Mouse (Mus musculus): Measurements from ENCODE around the gene Icam1. TPM values are rescaled to one million over a fixed set of nuclear protein-coding genes. Genes with fewer than 3 reads are reported as not detected.

The Icam1 gene
- total and polyA plus RNA-seq, 3 experiments, result 70.6 to 202 (median 102) TPM

DNA sequence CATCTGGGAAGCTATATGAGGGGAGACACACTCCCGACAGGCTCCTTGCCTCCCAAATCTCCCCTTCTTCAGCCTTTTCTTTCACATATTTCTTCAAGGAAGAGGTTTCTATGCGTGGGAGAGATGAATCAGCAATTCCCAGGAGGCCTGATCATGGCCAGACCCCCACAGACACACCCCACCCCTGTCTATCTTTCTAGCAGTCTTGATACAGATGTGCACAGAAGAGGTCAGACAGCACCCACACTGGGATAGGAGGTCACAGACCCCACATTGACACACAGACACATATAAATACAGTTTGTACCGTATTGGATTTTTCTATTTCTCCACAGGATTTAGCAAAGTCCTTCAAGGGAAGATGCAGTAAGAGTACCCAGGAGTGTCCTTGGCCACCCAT lies 49.8 kb upstream of the Icam1 start:
- H3K27ac ChIP-seq (ENCODE audit: insufficient read depth, low read depth), result no peak overlapping the region
- no peak for DNase-seq (ENCODE audit: extremely low read depth)
- TF ChIP-seq BHLHE40 (IDR thresholded peaks at IDR 0.05; ENCODE audit: low read depth, low read length), result no peak
- no peak for TF ChIP-seq CHD2 (IDR thresholded peaks at IDR 0.05; ENCODE audit: low read length)
- TF ChIP-seq MYC (IDR thresholded peaks at IDR 0.05; ENCODE audit: low read depth, low read length), result no peak
- TF ChIP-seq MAZ (IDR thresholded peaks at IDR 0.05; ENCODE audit: low read depth, low read length), result no peak
- TF ChIP-seq UBTF (IDR thresholded peaks at IDR 0.05; ENCODE audit: low read depth, low read length), result no peak

DNA sequence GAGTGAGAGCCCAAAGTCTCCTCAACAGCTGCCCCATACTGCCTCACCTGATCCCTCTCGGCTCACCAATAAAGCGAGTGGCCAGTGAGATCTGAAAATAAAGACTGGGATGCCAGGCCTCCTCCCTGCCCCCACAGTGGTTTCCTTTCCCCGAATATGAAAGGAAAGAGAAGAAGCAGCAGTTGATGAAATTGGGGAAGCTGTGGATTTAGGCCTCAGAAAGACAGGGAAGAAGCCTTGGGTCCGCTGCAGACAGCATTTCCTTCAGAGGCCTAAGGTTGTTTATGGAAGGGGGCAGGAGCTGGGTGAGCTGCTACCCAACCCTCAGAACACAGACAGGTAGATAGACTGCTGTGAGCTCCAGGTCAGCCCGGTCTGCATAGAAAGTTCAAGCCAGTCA lies 49.0 kb upstream of the Icam1 start:
- Histone ChIP-seq H3K9me3 (replicated peaks; ENCODE audit: low read length) (no peaks in the 10 kb centered on the region), H3K79me2 (replicated peaks; ENCODE audit: control insufficient read depth, extremely low read depth, insufficient read depth, poor library complexity, severe bottlenecking) (no peaks in the 10 kb centered on the region), H3K36me3 (replicated peaks in 1 of 2; ENCODE audit: control insufficient read depth in 1 of 2, insufficient read depth in 1 of 2, low read length in 1 of 2) (peaks cover 7 to 30% of the 10 kb centered on the region in 2 experiments), H3K4me3 (replicated peaks in 1 of 3; ENCODE audit: low read depth in 2 of 3, low read length in 2 of 3, poor library complexity in 1 of 3) (no peak overlapping the region), H3K27me3 (replicated peaks) (no peaks in the 10 kb centered on the region), H3K4me2 (ENCODE audit: insufficient read depth, low read depth, poor library complexity, severe bottlenecking) (no peak overlapping the region), H3K27ac (ENCODE audit: insufficient read depth, low read depth) (no peak overlapping the region), H3K4me1 (ENCODE audit: control insufficient read depth in 1 of 2, insufficient read depth in 2 of 2) (no peaks in the 10 kb centered on the region), H3K9ac (ENCODE audit: insufficient read depth, low read depth) (no peak overlapping the region)
- in situ Hi-C loops (cut with MboI; ENCODE audit: low pct_ligation_motif_present, low pct_unique_long_range_greater_than_20kb, low sequenced_read_pairs) (no loop called here), dilution Hi-C loops (cut with MboI; ENCODE audit: extremely low pct_ligation_motif_present, extremely low pct_unique_long_range_greater_than_20kb, low sequenced_read_pairs) (no loop called here)
- TF ChIP-seq ELF1 (IDR thresholded peaks at IDR 0.05; ENCODE audit: low read depth, low read length) (no peak), ZKSCAN1 (IDR thresholded peaks at IDR 0.05; ENCODE audit: borderline replicate concordance, low read depth, low read length) (no peak), ZC3H11A (IDR thresholded peaks at IDR 0.05; ENCODE audit: low read depth, low read length) (no peak), GABPA (IDR thresholded peaks at IDR 0.05; ENCODE audit: insufficient replicate concordance, low read depth, low read length) (no peak), MAX (IDR thresholded peaks at IDR 0.05; ENCODE audit: low read length) (no peak), ETS1 (conservative IDR thresholded peaks at IDR 0.05; ENCODE audit: low read depth, low read length) (no peak), CHD2 (IDR thresholded peaks at IDR 0.05; ENCODE audit: low read length) (no peak), SMC3 (IDR thresholded peaks at IDR 0.05; ENCODE audit: low read depth, low read length) (no peak), TBP (conservative IDR thresholded peaks at IDR 0.05; ENCODE audit: low read depth, low read length) (no peak), MYC (IDR thresholded peaks at IDR 0.05; ENCODE audit: low read depth, low read length) (no peak), HCFC1 (IDR thresholded peaks at IDR 0.05; ENCODE audit: low read depth, low read length) (no peak), NELFE (IDR thresholded peaks at IDR 0.05; ENCODE audit: low read depth, low read length) (no peak), CHD1 (IDR thresholded peaks at IDR 0.05; ENCODE audit: low read depth, low read length) (no peak), E2F4 (IDR thresholded peaks at IDR 0.05; ENCODE audit: insufficient replicate concordance, low read depth, low read length) (no peak), UBTF (IDR thresholded peaks at IDR 0.05; ENCODE audit: low read depth, low read length) (no peak), POLR2A (IDR thresholded peaks at IDR 0.05; ENCODE audit: low read depth, low read length) (no peak), MEF2A (IDR thresholded peaks at IDR 0.05; ENCODE audit: borderline replicate concordance, low read depth, low read length) (no peak), MAFK (IDR thresholded peaks at IDR 0.05; ENCODE audit: insufficient replicate concordance, low read length) (no peak), JUND (conservative IDR thresholded peaks at IDR 0.05; ENCODE audit: low read depth, low read length) (no peak)
- no peak for DNase-seq (ENCODE audit: extremely low read depth)

More for the DNA sequence above, 49.8 kb upstream of the Icam1 start:
- Histone ChIP-seq H3K4me1 (ENCODE audit: control insufficient read depth in 1 of 2, insufficient read depth in 2 of 2) (peaks cover 0 to 6% of the 10 kb centered on the region in 2 experiments; a peak in 2 of 4 replicates), H3K36me3 (replicated peaks in 1 of 2; ENCODE audit: control insufficient read depth in 1 of 2, insufficient read depth in 1 of 2, low read length in 1 of 2) (peaks cover 7 to 30% of the 10 kb centered on the region in 2 experiments), H3K9ac (ENCODE audit: insufficient read depth, low read depth) (no peak overlapping the region), H3K4me3 (replicated peaks in 1 of 3; ENCODE audit: low read depth in 2 of 3, low read length in 2 of 3, poor library complexity in 1 of 3) (no peak overlapping the region), H3K4me2 (ENCODE audit: insufficient read depth, low read depth, poor library complexity, severe bottlenecking) (no peak overlapping the region), H3K27me3 (replicated peaks) (no peaks in the 10 kb centered on the region), H3K9me3 (replicated peaks; ENCODE audit: low read length) (no peaks in the 10 kb centered on the region), H3K79me2 (replicated peaks; ENCODE audit: control insufficient read depth, extremely low read depth, insufficient read depth, poor library complexity, severe bottlenecking) (no peaks in the 10 kb centered on the region)
- in situ Hi-C loops (cut with MboI; ENCODE audit: low pct_ligation_motif_present, low pct_unique_long_range_greater_than_20kb, low sequenced_read_pairs), result no loop called here
- dilution Hi-C loops (cut with MboI; ENCODE audit: extremely low pct_ligation_motif_present, extremely low pct_unique_long_range_greater_than_20kb, low sequenced_read_pairs), result no loop called here

Measured in CH12.LX (cell line).